In the genomic region with DNA sequence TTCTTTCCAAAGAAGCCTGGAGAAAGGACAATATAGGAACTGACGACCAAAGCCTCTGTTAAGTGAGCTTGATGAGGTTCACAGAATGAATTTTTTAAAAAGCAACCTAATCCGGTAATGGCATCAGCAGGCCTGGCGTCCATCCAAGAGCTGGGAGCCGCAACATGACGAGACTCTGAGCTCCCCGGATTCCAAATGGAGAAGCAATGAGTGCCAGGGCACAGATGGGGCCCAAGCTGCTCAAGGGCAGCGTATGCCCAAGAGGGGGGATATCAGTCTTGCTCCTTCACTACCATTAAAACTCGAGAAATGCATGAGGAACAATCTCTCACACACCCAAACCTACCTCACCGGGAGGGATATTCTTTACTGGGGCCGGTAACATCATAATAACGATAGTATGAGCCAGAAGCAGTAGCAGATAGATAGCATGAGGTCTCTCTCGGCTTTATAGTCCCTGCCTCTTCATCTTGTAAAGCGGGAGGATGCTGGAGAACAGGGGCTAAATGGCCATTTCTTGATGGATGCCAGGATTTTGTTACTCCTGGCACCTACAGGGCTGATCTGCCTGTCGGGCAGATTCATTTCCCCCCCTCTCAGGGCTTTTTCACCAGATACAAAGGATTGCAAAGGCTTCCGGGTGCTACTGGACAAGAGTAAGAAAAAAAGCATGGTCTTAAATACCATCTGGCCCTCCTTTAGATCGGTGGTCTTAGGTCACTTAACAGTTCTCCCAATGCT, we compare ENCODE assay signal across 10 mouse cellular contexts. TPM values are rescaled to one million over a fixed set of nuclear protein-coding genes. Genes with fewer than 3 reads are reported as not detected.
DNase-seq lines count a peak whose midpoint lies in the region; ATAC-seq and TF ChIP-seq lines count a peak whose summit lies in the region.
"Had no signal": no experiment of that assay in that cellular context is flagged by ENCODE, and none has a peak within 500 bp of the region (broad histone marks: within the 10 kb centered on the region; RNA-seq: fewer than 3 reads in every experiment).

No protein-coding gene starts in this region.

- no peak for TF ChIP-seq POLR2A in cerebellum, adult 2 months (IDR thresholded peaks at IDR 0.05; ENCODE audit: borderline replicate concordance, insufficient read depth, low read length)

- H3K4me1 ChIP-seq in lung, embryonic 14.5 days (ENCODE audit: insufficient read depth): peaks cover 8% of the 10 kb centered on the region
- H3K4me1 ChIP-seq in cerebellum, adult 2 months (ENCODE audit: control insufficient read depth, insufficient read depth, low read length): peaks cover 13% of the 10 kb centered on the region; the same call in 1 of the 2 replicates

- H3K27ac ChIP-seq in lung, embryonic 14.5 days (ENCODE audit: low read depth): peak overlapping the region; percentile 85
- no peak overlapping the region; the same call in 1 of the 2 replicates for H3K27ac ChIP-seq in cerebellum, adult 2 months (ENCODE audit: insufficient read depth, low read length)
- H3K27ac ChIP-seq in gastrocnemius, adult 2 months: no peak overlapping the region
- H3K27ac ChIP-seq: macrophage had no signal

- no peak for ATAC-seq in lung, embryonic 14.5 days (ENCODE audit: insufficient read depth)
- no peak for ATAC-seq in megakaryocyte progenitor cell, adult 5-6 weeks (replicated peaks; ENCODE audit: poor library complexity)
- ATAC-seq: Patski had no signal

- no peaks in the 10 kb centered on the region for H3K27me3 ChIP-seq in lung, embryonic 14.5 days (ENCODE audit: insufficient read depth, low read length)
- no peaks in the 10 kb centered on the region for H3K27me3 ChIP-seq in cerebellum, adult 2 months (ENCODE audit: control insufficient read depth, insufficient read depth, low read length)
- H3K27me3 ChIP-seq: Patski had no signal

- peak overlapping the region; percentile 95 for H3K4me2 ChIP-seq in lung, embryonic 14.5 days

- no peaks in the 10 kb centered on the region for H3K9me3 ChIP-seq in lung, embryonic 14.5 days (ENCODE audit: low read depth, low read length)

- intact Hi-C loops in gastrocnemius, adult 2 months (cut with DNase I): no loop called here
- intact Hi-C loops in left cerebral cortex, postnatal 4 days (cut with DNase I): loop anchor here (10.0 kb wide), 1 partner anchor 116 kb away; no protein-coding TSS in a partner anchor

- peak overlapping the region; percentile 38; the same call in 1 of the 2 replicates for H3K9ac ChIP-seq in lung, embryonic 14.5 days

- peaks cover 51% of the 10 kb centered on the region for H3K36me3 ChIP-seq in lung, embryonic 14.5 days (ENCODE audit: insufficient read depth)

- H3K4me3 ChIP-seq in lung, embryonic 14.5 days (ENCODE audit: low read depth, low read length): no peak overlapping the region
- H3K4me3 ChIP-seq in cerebellum, adult 2 months (replicated peaks; ENCODE audit: insufficient read depth, low read depth, low read length): no peak overlapping the region
- no peak overlapping the region for H3K4me3 ChIP-seq in gastrocnemius, adult 2 months

- WGBS in lung, embryonic 14.5 days: 46% methylated on average over 16 of the region's 16 CpGs
- WGBS in cerebellum, adult 2 months: 12% methylated on average over 16 of the region's 16 CpGs

- DNase-seq in lung, embryonic 14.5 days: peak; percentile 73
- DNase-seq in lung, postnatal 4 days: no peak
- peak; percentile 92 to 93 for DNase-seq in cerebellum, adult 2 months
- DNase-seq in gastrocnemius, adult 2 months: peak; percentile 49
- DNase-seq in left cerebral cortex, postnatal 4 days: peak; percentile 94
- DNase-seq in spleen, postnatal 4 days (ENCODE audit: low spot score in 2 of 2): no peak
- DNase-seq in c-Kit-positive CD71-positive TER-119-positive erythroid progenitor cells, embryonic 14.5 days (ENCODE audit: low spot score): no peak

- no peak for TF ChIP-seq CTCF in lung, embryonic 14.5 days (IDR thresholded peaks at IDR 0.05; ENCODE audit: low read depth)
- TF ChIP-seq CTCF in cerebellum, adult 2 months (IDR thresholded peaks at IDR 0.05; ENCODE audit: borderline replicate concordance, insufficient read depth, low read depth, low read length): no peak
- no peak for TF ChIP-seq CTCF in gastrocnemius, adult 2 months (IDR thresholded peaks at IDR 0.05)

RNA-seq across cellular contexts. Expression of gene Etv5, which starts 9.1 kb away (rescaled TPM):
- polyA plus RNA-seq in lung, embryonic 14.5 days (2014; fragmentation: Nextera tagmentation; extraction: Ambion mirVana): 222 and 242 TPM in 2 replicates
- polyA plus RNA-seq in cerebellum, adult 2 months (2012; rRNA removed): 35.5 and 35.6 TPM in 2 replicates
- 1 to 10 TPM; 7.1 to 7.5 TPM for total RNA-seq in gastrocnemius, adult 2 months (2021)
- 10 to 100 TPM; 24.8 to 28.4 TPM for total RNA-seq in left cerebral cortex, postnatal 4 days (2021)
- 3.3 and 4.1 TPM in 2 replicates for total RNA-seq in megakaryocyte progenitor cell, adult 5-6 weeks (2015)
- 1.5 and 2.3 TPM in 2 replicates for total RNA-seq in megakaryocyte progenitor cell, adult 5-6 weeks (2017)

Comparison
In these comparisons a context has a peak if more than half of its experiments do, and no peak if none do; other contexts are left out.
1. DNase-seq: peak in lung, embryonic 14.5 days (single experiment), cerebellum, adult 2 months (2 of 2), gastrocnemius, adult 2 months (single experiment) and left cerebral cortex, postnatal 4 days (single experiment); none in lung, postnatal 4 days (0 of 2), spleen, postnatal 4 days (0 of 2) and c-Kit-positive CD71-positive TER-119-positive erythroid progenitor cells, embryonic 14.5 days (single experiment).